Mouse (Mus musculus): Measurements from ENCODE around the gene Kcnab3.

DNA sequence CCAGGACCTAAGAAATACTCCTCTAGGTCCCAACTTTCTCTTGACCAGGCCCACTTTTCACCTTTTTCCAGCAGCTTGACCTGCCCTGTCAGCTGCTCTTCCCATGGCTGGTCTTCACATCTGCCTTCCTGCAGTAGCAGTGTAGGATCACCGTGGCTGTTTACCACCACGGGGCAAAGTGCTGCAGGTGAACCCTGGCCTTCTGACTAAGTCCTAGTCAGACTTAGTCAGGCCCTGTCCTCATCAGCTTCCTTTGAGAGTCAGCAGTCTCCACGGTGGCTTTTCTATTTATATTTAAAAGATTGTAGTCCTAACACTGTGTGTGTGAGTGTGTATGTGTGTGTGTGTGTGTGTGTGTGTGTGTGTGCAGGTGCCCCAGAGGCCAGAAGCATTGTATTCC is 51.7 kb downstream of the Kcnab3 start:
- TF ChIP-seq GATA1 (IDR thresholded peaks at IDR 0.05; ENCODE audit: low read length) (no peak), TAL1 (IDR thresholded peaks at IDR 0.05; ENCODE audit: low read length) (no peak)

Data from erythroblast, embryonic 14.5 days (primary cell).